Mouse (Mus musculus) megakaryocyte, embryonic 14.5 days (primary cell): ENCODE measurements around the gene 4930562C15Rik.

Experiments used
- FLI1 ChIP-seq: IDR thresholded peaks from 2 replicates; pipeline ENCODE4 v1.6.1; 2012; ENCODE audit warnings: low read length, inconsistent platforms, mixed read lengths
- GATA1 ChIP-seq: IDR thresholded peaks from 3 replicates; pipeline ENCODE4 v1.6.1; 2012; ENCODE audit warnings: mixed read lengths, low read length, inconsistent platforms, borderline replicate concordance

DNA sequence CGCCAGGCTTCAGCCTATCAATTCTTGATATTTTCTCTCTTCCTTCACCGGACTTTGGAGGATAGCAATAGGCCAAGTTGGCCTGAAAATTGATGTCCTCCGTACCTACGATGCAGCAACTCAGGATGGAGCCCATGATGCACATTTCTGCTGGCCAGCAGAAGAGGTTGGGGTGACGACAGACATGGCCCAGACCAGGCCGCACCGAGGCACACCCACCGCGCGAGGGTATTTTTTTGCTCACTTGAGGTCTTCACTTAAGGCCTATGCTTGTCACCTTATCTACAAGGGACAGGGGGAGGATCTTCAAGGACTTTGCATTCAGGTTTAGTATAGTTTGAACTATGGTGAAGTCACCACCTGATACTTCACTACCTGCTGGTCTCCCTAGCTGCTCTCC lies 49.7 kb downstream of the 4930562C15Rik start:
- TF ChIP-seq GATA1 = no peak
- TF ChIP-seq FLI1 = no peak
